Mouse (Mus musculus) spleen, adult 2 months (tissue): ENCODE measurements around the gene Fbxl17.

ENCODE experiments used
- CTCF ChIP-seq: fragments of 200-500 bp; IDR thresholded peaks from 2 replicates; pipeline ENCODE4 v1.5.1; 2011; ENCODE audit warnings: mild to moderate bottlenecking, inconsistent platforms; ENCODE audit not compliant: insufficient read depth, insufficient read length, insufficient replicate concordance; ENCODE audit errors: extremely low read depth
- POLR2A ChIP-seq: fragments of 200-500 bp; IDR thresholded peaks from 2 replicates; pipeline ENCODE4 v1.6.1; 2011; ENCODE audit warnings: low read depth, low read length, inconsistent platforms

GRCm38 (mm10) chr17:63180042-63180441 lies 319.8 kb downstream of the Fbxl17 start:
- TF ChIP-seq CTCF (no peak), POLR2A (no peak)
